Mouse (Mus musculus) forebrain, embryonic 14.5 days (tissue): ENCODE measurements at regions not wholly inside any gene's neighbourhood (a gene's known extent, or its start where the extent isn't known, plus 50 kb on each side); places are given as distances from the start of the nearest gene placed in this dataset.
A peak's percentile ranks its signal among the peaks of the same experiment; 100 is the strongest.

ENCODE experiments used
- ATAC-seq: fragments of 200-750 bp; cut with Nextera tagmentation; 2 replicates; pipeline ENCODE4 v1.8.0; 2017; ENCODE audit warnings: mild to moderate bottlenecking, moderate library complexity
- DNase-seq: peaks from one replicate; pipeline ENCODE4 v3.0.0-alpha.2; 2015; ENCODE audit warnings: low spot score
- H3K27ac ChIP-seq: fragments of 300-500 bp; sonication (generic); 2 replicates; pipeline ENCODE4 v1.5.1; 2014; ENCODE audit warnings: low read depth, mild to moderate bottlenecking, control low read depth, low read length, moderate library complexity
- H3K27me3 ChIP-seq: fragments of 300-500 bp; sonication (generic); replicated peaks from 2 replicates; pipeline ENCODE4 v1.6.1; 2014; ENCODE audit warnings: low read length, control low read depth, mixed read lengths; ENCODE audit not compliant: control insufficient read depth, insufficient read depth
- H3K36me3 ChIP-seq: fragments of 300-500 bp; sonication (generic); 2 replicates; pipeline ENCODE4 v1.6.1; 2014; ENCODE audit warnings: low read length, control low read depth; ENCODE audit not compliant: control insufficient read depth, insufficient read depth
- H3K4me1 ChIP-seq: fragments of 300-500 bp; sonication (generic); 2 replicates; pipeline ENCODE4 v1.6.1; 2014; ENCODE audit warnings: antibody characterized with exemption, low read length, control low read depth; ENCODE audit not compliant: control insufficient read depth, insufficient read depth
- H3K4me2 ChIP-seq: fragments of 300-500 bp; sonication (generic); 2 replicates; pipeline ENCODE4 v1.6.1; 2014; ENCODE audit warnings: mild to moderate bottlenecking, control low read depth, low read length
- H3K4me3 ChIP-seq: fragments of 300-500 bp; sonication (generic); 2 replicates; pipeline ENCODE4 v1.5.1; 2014; ENCODE audit warnings: low read depth, low read length, control low read depth
- H3K9ac ChIP-seq: fragments of 300-500 bp; sonication (generic); 2 replicates; pipeline ENCODE4 v1.6.1; 2014; ENCODE audit warnings: mild to moderate bottlenecking, low read length, control low read depth, moderate library complexity
- H3K9me3 ChIP-seq: fragments of 300-500 bp; sonication (generic); replicated peaks from 2 replicates; pipeline ENCODE4 v1.6.1; 2016; ENCODE audit warnings: low read length, control low read depth, mixed read lengths; ENCODE audit not compliant: control insufficient read depth
- WGBS: fragments of 180-500 bp; shearing (Covaris S2); extraction: QIAGEN DNeasy Blood & Tissue Kit; methylation state at CpG from one replicate; pipeline ENCODE4 v1.1.7; 2014; 5-methylcytosine and 5-hydroxymethylcytosine counted together

DNA sequence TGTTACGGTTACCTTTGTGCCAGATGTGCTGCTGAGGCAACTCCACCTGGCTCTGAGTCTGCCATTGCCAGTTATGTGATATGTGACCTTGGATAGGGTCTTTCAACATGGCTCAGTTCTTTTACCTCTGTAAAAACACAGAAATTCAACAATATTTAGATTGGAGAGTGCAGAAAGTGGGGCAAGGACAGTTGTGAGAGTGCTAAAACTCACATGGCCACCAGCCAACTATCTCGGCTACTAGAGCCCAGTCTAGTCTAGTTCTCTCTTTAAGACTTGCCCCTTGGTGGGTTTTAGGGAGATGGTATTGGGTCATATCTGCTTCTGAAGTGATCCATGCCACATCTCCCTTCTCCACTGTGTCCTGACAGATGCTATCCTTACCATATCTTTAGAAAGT is 233.0 kb downstream of the Phf14 start:
- no peaks in the 10 kb centered on the region for H3K4me1 ChIP-seq
- H3K27me3 ChIP-seq, result no peaks in the 10 kb centered on the region
- DNase-seq (no peak), ATAC-seq (no peak)
- H3K27ac ChIP-seq, result no peak overlapping the region
- H3K9me3 ChIP-seq, result no peaks in the 10 kb centered on the region
- H3K36me3 ChIP-seq, result no peaks in the 10 kb centered on the region
- WGBS, result 78% methylated on average over 2 of the region's 2 CpGs
- H3K9ac ChIP-seq, result no peak overlapping the region
- H3K4me3 ChIP-seq, result no peak overlapping the region
- H3K4me2 ChIP-seq, result no peak overlapping the region

DNA sequence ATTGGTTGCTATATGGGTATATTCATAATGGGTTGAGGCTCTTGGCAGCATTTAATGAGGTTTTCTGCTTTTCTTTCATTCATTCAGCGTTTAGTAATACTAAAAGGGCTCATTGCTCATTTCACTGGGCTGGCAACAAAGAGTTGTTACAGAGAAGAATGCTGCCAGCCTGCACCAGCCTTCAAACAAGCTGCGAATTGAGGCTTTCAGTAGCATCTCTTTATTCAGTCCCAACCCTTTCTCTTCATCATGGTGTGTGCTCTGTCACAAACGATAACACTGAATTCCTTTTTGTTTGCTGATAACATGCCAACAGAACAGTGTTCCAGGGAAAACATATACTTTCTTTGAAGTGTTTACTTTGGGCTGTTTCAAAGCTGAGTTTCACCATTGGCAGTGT is 237.6 kb downstream of the Phf14 start:
- WGBS, result 24% methylated on average over 3 of the region's 3 CpGs
- Histone ChIP-seq H3K27ac (no peak overlapping the region), H3K4me3 (no peak overlapping the region), H3K9ac (no peak overlapping the region), H3K36me3 (no peaks in the 10 kb centered on the region), H3K4me2 (no peak overlapping the region), H3K27me3 (no peaks in the 10 kb centered on the region), H3K4me1 (no peaks in the 10 kb centered on the region), H3K9me3 (no peaks in the 10 kb centered on the region)
- peak; percentile 52 for DNase-seq
- ATAC-seq, result no peak

DNA sequence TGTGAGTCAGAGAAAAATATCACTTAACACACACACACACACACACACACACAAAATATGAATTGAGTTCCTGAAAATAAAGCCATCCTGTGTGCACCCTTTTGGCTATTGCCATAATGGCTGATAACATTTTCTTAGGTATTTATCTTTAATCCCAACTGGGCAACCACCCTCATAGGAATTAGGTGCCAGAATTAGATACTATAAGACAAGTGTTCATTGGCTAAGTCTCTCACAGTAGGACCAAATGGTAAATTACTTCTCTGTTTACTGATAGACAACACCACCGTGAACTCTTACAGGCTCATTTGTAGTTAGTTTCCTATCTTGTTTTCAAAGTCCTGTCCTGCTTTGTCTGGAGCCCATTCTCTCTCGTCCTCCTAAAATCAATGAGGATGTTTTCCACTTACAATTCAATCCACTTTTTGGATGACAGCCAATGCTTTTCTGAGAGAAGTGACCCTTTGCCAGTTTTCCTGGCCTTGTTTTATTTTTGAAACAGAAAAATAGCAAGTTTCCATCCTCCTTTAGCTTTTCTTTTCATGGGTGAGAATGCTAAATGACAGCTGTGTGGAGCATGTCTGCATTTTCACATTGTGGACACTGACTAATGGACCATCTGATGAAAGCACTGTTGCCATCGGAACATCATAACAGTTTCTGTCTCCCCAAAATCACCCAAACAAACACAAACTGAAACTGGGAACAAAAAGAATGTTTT is 243.2 kb downstream of the Phf14 start:
- H3K27me3 ChIP-seq, result no peaks in the 10 kb centered on the region
- H3K4me1 ChIP-seq, result no peaks in the 10 kb centered on the region
- no peak overlapping the region for H3K4me3 ChIP-seq
- ATAC-seq, result no peak
- DNase-seq, result peak; percentile 17
- H3K9ac ChIP-seq, result no peak overlapping the region
- WGBS, result 42% methylated on average over 3 of the region's 3 CpGs
- no peaks in the 10 kb centered on the region for H3K36me3 ChIP-seq
- no peak overlapping the region for H3K27ac ChIP-seq
- no peaks in the 10 kb centered on the region for H3K9me3 ChIP-seq
- H3K4me2 ChIP-seq, result no peak overlapping the region

DNA sequence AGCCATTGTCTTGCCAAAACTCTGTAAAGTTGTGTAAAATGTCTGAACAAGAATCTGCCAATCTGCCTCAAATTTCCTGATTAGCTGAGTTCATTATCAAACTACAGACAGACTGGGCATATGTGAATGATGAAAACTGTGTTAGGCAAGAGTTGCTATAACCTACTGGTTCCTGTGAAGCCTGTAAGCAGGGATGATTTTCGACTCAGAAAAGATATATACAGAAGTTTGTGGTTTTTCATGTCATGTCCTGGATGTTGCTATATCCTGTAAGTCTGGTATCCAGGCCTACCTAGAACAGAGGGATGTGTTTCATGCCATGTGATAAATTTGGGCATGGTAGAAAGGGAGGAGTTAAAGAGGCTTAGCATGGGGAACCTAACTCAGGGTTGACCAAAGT is 256.4 kb downstream of the Phf14 start:
- Histone ChIP-seq H3K36me3 (no peaks in the 10 kb centered on the region), H3K9me3 (no peaks in the 10 kb centered on the region), H3K4me3 (no peak overlapping the region), H3K4me2 (no peak overlapping the region), H3K9ac (no peak overlapping the region), H3K27ac (no peak overlapping the region), H3K4me1 (no peaks in the 10 kb centered on the region), H3K27me3 (no peaks in the 10 kb centered on the region)
- no peak for DNase-seq
- no peak for ATAC-seq
- WGBS, result 81% methylated on average over 1 of the region's 1 CpGs

DNA sequence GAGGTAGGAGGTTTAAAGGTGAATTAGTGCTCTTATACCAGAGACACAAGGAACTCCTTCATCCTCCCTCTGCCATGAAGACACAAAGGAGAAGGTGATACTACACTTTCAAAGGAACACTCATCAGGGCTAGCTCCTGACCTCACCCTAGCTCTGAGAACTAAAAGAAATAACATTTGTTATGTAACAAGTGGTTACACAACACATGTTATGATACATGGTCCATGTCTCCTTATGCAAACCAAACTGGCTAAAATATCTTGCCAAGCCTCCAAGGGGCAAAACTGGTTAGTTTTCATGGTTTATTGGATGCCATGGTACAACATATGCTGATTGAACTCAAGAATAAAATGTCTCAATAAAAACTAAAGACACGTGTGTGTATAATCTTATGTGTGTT is 260.9 kb downstream of the Phf14 start:
- Histone ChIP-seq H3K36me3 (no peaks in the 10 kb centered on the region), H3K9ac (no peak overlapping the region), H3K27me3 (no peaks in the 10 kb centered on the region), H3K4me3 (no peak overlapping the region), H3K4me1 (no peaks in the 10 kb centered on the region), H3K4me2 (no peak overlapping the region), H3K9me3 (no peaks in the 10 kb centered on the region), H3K27ac (no peak overlapping the region)
- DNase-seq, result no peak
- 82% methylated on average over 1 of the region's 1 CpGs for WGBS
- ATAC-seq, result no peak

DNA sequence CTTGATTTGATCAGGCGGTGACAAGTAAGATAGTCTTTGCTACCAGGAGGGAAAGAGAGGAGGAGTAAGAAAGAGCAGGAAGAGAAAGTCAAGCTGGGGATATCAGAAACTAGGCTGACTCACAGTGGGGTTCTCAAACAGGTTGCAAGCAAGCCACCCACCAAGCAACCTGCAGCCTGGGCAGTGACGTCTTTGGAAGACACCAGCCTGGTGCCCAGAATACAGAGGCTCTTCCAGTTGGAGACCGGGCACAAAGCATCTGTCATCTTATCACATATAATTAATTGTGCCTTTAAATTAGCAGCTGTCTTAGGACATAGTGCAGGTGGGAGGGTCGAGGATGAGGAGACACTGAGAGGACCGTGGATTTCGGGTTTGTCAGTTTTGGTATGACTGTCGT is 261.8 kb downstream of the Phf14 start:
- no peaks in the 10 kb centered on the region for H3K4me1 ChIP-seq
- ATAC-seq (no peak), DNase-seq (no peak)
- H3K4me2 ChIP-seq, result no peak overlapping the region
- 74% methylated on average over 7 of the region's 7 CpGs for WGBS
- H3K36me3 ChIP-seq, result no peaks in the 10 kb centered on the region
- H3K27ac ChIP-seq, result no peak overlapping the region
- H3K4me3 ChIP-seq, result no peak overlapping the region
- no peaks in the 10 kb centered on the region for H3K9me3 ChIP-seq
- H3K27me3 ChIP-seq, result no peaks in the 10 kb centered on the region
- no peak overlapping the region for H3K9ac ChIP-seq

DNA sequence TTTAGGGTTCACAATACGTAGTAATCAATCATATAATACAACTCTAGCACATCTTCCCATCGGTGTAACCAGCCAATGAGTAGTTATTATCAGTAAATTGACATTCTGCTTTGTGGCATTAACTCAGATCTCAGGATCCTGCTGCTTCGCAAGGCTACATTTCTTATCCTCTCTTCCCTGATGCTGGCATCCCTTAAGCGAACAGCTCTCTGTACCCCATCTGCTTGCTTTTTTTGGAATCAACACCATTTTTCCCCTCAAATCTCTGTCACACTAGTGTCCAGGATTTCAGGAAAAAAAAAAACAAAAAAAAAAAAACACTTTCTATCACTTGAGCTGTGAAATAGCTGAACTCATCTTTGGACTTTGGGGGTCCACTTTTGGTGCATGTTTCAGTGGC is 263.1 kb downstream of the Phf14 start:
- DNase-seq (peak; percentile 2), ATAC-seq (no peak)
- Histone ChIP-seq H3K4me3 (no peak overlapping the region), H3K4me1 (no peaks in the 10 kb centered on the region), H3K4me2 (no peak overlapping the region), H3K9me3 (no peaks in the 10 kb centered on the region), H3K27ac (no peak overlapping the region), H3K9ac (no peak overlapping the region), H3K36me3 (no peaks in the 10 kb centered on the region), H3K27me3 (no peaks in the 10 kb centered on the region)
- 87% methylated on average over 4 of the region's 4 CpGs for WGBS

DNA sequence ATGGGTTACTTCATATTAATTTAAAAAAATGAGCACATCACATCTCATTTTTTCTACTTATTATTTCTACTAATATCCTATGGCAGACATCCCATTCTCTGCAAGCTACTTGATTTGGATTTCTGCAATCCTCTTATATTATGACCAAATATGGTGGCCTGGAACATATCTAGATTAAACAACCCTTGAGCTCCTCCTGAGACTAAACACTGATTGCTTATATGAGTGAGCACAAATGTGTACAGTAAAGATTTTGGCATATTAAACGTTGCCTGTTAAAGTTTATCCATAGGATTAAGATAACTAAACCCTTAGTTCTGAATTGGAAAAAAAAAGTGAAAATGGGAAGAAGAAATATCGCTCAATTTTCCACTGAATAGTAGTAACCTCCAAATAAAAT is 263.6 kb downstream of the Phf14 start:
- ATAC-seq (no peak), DNase-seq (no peak)
- no peaks in the 10 kb centered on the region for H3K36me3 ChIP-seq
- H3K27me3 ChIP-seq, result no peaks in the 10 kb centered on the region
- H3K9ac ChIP-seq, result no peak overlapping the region
- 89% methylated on average over 2 of the region's 2 CpGs for WGBS
- no peak overlapping the region for H3K27ac ChIP-seq
- no peak overlapping the region for H3K4me3 ChIP-seq
- no peaks in the 10 kb centered on the region for H3K9me3 ChIP-seq
- H3K4me1 ChIP-seq, result no peaks in the 10 kb centered on the region
- no peak overlapping the region for H3K4me2 ChIP-seq

DNA sequence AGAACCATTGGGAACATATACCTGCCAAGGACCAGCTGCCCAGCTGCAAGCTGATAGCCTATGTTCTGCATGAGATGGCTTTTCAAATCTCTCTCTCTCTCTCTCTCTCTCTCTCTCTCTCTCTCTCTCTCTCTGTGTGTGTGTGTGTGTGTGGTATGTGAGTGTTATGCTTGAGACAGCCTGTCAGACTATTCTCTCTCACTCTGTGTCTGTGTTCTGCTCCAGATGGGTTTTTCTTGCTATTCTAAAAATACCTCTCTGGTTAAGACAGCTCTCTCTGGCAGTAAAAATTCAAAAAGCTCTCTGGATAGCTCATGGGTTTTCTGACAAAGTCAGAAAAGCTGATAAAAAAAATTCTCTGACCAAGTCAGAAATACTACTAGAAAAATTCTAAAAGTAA is 270.4 kb downstream of the Phf14 start:
- ATAC-seq (no peak), DNase-seq (no peak)
- no peaks in the 10 kb centered on the region for H3K36me3 ChIP-seq
- no peaks in the 10 kb centered on the region for H3K4me1 ChIP-seq
- no peaks in the 10 kb centered on the region for H3K27me3 ChIP-seq
- H3K4me2 ChIP-seq, result no peak overlapping the region
- no peak overlapping the region for H3K4me3 ChIP-seq
- H3K9me3 ChIP-seq, result no peaks in the 10 kb centered on the region
- no peak overlapping the region for H3K9ac ChIP-seq
- no peak overlapping the region for H3K27ac ChIP-seq
